Comparison of ENCODE assay signal across 15 mouse cellular contexts in genomic region chr17:87848964-87849363, GRCm38 (mm10). TPM values are rescaled to one million over a fixed set of nuclear protein-coding genes. Genes with fewer than 3 reads are reported as not detected.
"Had no signal": no experiment of that assay in that cellular context is flagged by ENCODE, and none has a peak within 500 bp of the region (broad histone marks: within the 10 kb centered on the region; RNA-seq: fewer than 3 reads in every experiment).

No protein-coding gene starts in this region.

- H3K9ac ChIP-seq: limb, embryonic 12.5 days; liver, embryonic 13.5 days; liver, postnatal 0 days; lung, embryonic 15.5 days had no signal

- ATAC-seq: liver, postnatal 0 days; midbrain, embryonic 16.5 days had no signal

- H3K27ac ChIP-seq: layer of hippocampus, adult 2 months; limb, embryonic 12.5 days; liver, embryonic 13.5 days; lung, embryonic 15.5 days; macrophage had no signal

- H3K4me3 ChIP-seq: layer of hippocampus, adult 2 months; limb, embryonic 12.5 days; liver, embryonic 13.5 days; lung, embryonic 15.5 days; megakaryocyte, embryonic 14.5 days had no signal

- H3K27me3 ChIP-seq: limb, embryonic 12.5 days; lung, embryonic 15.5 days; megakaryocyte, embryonic 14.5 days had no signal

- H3K9me3 ChIP-seq: liver, embryonic 13.5 days; lung, embryonic 15.5 days had no signal

- H3K4me1 ChIP-seq: limb, embryonic 12.5 days; liver, embryonic 13.5 days; lung, embryonic 15.5 days had no signal

- H3K36me3 ChIP-seq: limb, embryonic 12.5 days; liver, embryonic 13.5 days; lung, embryonic 15.5 days had no signal

- H3K4me2 ChIP-seq: limb, embryonic 12.5 days; liver, embryonic 13.5 days; lung, embryonic 15.5 days; midbrain, embryonic 11.5 days had no signal

- DNase-seq: kidney, postnatal 4 days; liver; liver, embryonic 13.5 days; liver, postnatal 0 days; lung, postnatal 14 days; right cerebral cortex, postnatal 14 days; thymus, postnatal 4 days had no signal

RNA-seq across cellular contexts. Expression of gene Kcnk12, which starts 51.2 kb away (rescaled TPM):
- polyA plus RNA-seq: macrophage; stomach, embryonic 16.5 days had no signal
